Mouse (Mus musculus) E14TG2a.4 (cell line): ENCODE results near the gene Hmbs.

Experiments
- CTCF ChIP-seq: conservative IDR thresholded peaks from 2 replicates; pipeline ENCODE4 v1.5.1; 2014; ENCODE audit warnings: low read length
- NANOG ChIP-seq: IDR thresholded peaks from 2 replicates; pipeline ENCODE4 v1.6.1; 2014; ENCODE audit warnings: borderline replicate concordance, low read length, mixed read lengths
- POU5F1 ChIP-seq: IDR thresholded peaks from 2 replicates; pipeline ENCODE4 v1.6.1; 2014; ENCODE audit warnings: low read length, borderline replicate concordance

DNA sequence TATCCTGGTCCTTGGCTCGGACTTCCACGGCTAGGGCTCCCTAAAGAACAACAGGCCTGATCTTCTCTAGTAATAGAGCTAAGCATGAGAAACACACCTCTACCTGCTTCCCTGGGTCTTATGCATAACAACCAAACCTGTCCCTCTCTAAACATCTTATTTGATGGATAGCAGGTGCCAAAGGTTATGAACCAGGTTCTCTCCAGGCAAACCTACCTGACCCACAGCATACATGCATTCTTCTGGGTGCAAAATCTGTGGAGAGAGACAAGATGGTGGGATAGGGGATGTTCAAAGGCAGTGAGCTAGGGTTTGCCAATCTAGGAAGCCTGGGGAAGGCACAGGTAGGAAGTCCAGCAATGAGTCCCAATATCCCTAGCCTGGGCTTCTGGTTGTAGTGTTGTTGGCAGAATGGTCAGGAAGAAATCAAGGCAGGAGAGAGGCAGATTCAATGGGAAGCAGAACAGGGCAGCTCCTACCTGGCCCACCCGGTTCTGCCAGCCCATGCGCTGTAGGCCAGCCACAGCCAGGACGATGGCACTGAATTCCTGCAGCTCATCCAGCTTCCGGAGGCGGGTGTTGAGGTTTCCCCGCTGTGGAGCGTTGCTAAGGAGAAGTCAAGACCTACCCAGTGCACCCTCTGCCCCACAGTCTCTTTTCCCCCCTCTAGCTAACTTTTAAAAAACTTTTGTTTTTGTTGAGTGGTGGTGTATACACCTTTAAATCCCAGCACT lies 6.4 kb downstream of the Hmbs start:
- TF ChIP-seq CTCF (no peak), POU5F1 (no peak), NANOG (no peak)
